Mouse (Mus musculus) forebrain, embryonic 11.5 days (tissue): Measurements from ENCODE around the gene Ntng1. TPM values are rescaled to one million over a fixed set of nuclear protein-coding genes. Genes with fewer than 3 reads are reported as not detected.

Source experiments
- ATAC-seq: fragments of 200-750 bp; cut with Nextera tagmentation; replicated peaks from 2 replicates; pipeline ENCODE4 v1.8.0; 2017; ENCODE audit warnings: moderate TSS enrichment; ENCODE audit not compliant: low FRiP score
- DNase-seq: peaks from one replicate; pipeline ENCODE4 v3.0.0-alpha.2; 2017; ENCODE audit warnings: low spot score
- H3K27ac ChIP-seq: fragments of 300-500 bp; sonication (generic); 2 replicates; pipeline ENCODE4 v1.5.1; 2014; ENCODE audit warnings: low read depth, low read length
- H3K27me3 ChIP-seq: fragments of 300-500 bp; sonication (generic); 2 replicates; pipeline ENCODE4 v1.6.1; 2014; ENCODE audit warnings: mild to moderate bottlenecking, low read length, mixed read lengths; ENCODE audit not compliant: control insufficient read depth, insufficient read depth
- H3K36me3 ChIP-seq: fragments of 300-500 bp; sonication (generic); 2 replicates; pipeline ENCODE4 v1.6.1; 2014; ENCODE audit warnings: mild to moderate bottlenecking, low read length, moderate library complexity, mixed read lengths; ENCODE audit not compliant: control insufficient read depth, insufficient read depth
- H3K4me1 ChIP-seq: fragments of 300-500 bp; sonication (generic); replicated peaks from 2 replicates; pipeline ENCODE4 v1.6.1; 2014; ENCODE audit warnings: low read length, mixed read lengths; ENCODE audit not compliant: control insufficient read depth, insufficient read depth
- H3K4me2 ChIP-seq: fragments of 300-500 bp; sonication (generic); 2 replicates; pipeline ENCODE4 v1.6.1; 2014; ENCODE audit warnings: low read depth, mild to moderate bottlenecking, low read length, moderate library complexity, mixed read lengths; ENCODE audit not compliant: severe bottlenecking
- H3K4me3 ChIP-seq: fragments of 300-500 bp; sonication (generic); 2 replicates; pipeline ENCODE4 v1.5.1; 2014; ENCODE audit warnings: low read depth, low read length
- H3K9ac ChIP-seq: fragments of 300-500 bp; sonication (generic); 2 replicates; pipeline ENCODE4 v1.6.1; 2014; ENCODE audit warnings: low read length
- H3K9me3 ChIP-seq: fragments of 300-500 bp; sonication (generic); 2 replicates; pipeline ENCODE4 v1.6.1; 2016; ENCODE audit warnings: low read length, mixed read lengths; ENCODE audit not compliant: control insufficient read depth
- WGBS: fragments of 180-500 bp; shearing (Covaris S2); extraction: QIAGEN DNeasy Blood & Tissue Kit; methylation state at CpG from one replicate; pipeline ENCODE4 v1.1.7; 2014; 5-methylcytosine and 5-hydroxymethylcytosine counted together
- polyA plus RNA-seq: library from polyadenylated mRNA; unstranded; fragments of >200 nt; fragmentation: Nextera tagmentation; extraction: Ambion mirVana; gene quantifications from 2 replicates; pipeline ENCODE4 v1.2.1, GENCODE M21; 2014

The Ntng1 gene
- polyA plus RNA-seq, 1 experiment from 2014 or later, result 2.0 TPM

- Histone ChIP-seq H3K4me1 (no peaks in the 10 kb centered on the region), H3K36me3 (no peaks in the 10 kb centered on the region), H3K9ac (no peak overlapping the region), H3K9me3 (no peaks in the 10 kb centered on the region), H3K27ac (no peak overlapping the region), H3K4me2 (no peak overlapping the region), H3K27me3 (no peaks in the 10 kb centered on the region), H3K4me3 (no peak overlapping the region)
- 73% methylated on average over 4 of the region's 4 CpGs for WGBS
- DNase-seq (no peak), ATAC-seq (no peak)
These were observed 168.7 kb downstream of the Ntng1 start for GRCm38 (mm10) chr3:109975106-109975505.

GRCm38 (mm10) chr3:109971465-109971864, 172.3 kb downstream of the Ntng1 start:
- Histone ChIP-seq H3K27me3 (no peaks in the 10 kb centered on the region), H3K4me3 (no peak overlapping the region), H3K9ac (no peak overlapping the region), H3K36me3 (no peaks in the 10 kb centered on the region), H3K4me2 (no peak overlapping the region), H3K9me3 (no peaks in the 10 kb centered on the region), H3K27ac (no peak overlapping the region), H3K4me1 (no peaks in the 10 kb centered on the region)
- WGBS, result 81% methylated on average over 1 of the region's 1 CpGs
- no peak for ATAC-seq
- no peak for DNase-seq

- Histone ChIP-seq H3K27me3 (no peaks in the 10 kb centered on the region), H3K36me3 (no peaks in the 10 kb centered on the region), H3K9ac (no peak overlapping the region), H3K4me1 (no peaks in the 10 kb centered on the region), H3K4me3 (no peak overlapping the region), H3K27ac (no peak overlapping the region), H3K9me3 (no peaks in the 10 kb centered on the region), H3K4me2 (no peak overlapping the region)
- DNase-seq (no peak), ATAC-seq (no peak)
These were observed 173.6 kb downstream of the Ntng1 start for GRCm38 (mm10) chr3:109970181-109970580.

- DNase-seq (no peak), ATAC-seq (no peak)
- 43% methylated on average over 2 of the region's 2 CpGs for WGBS
- no peak overlapping the region for H3K9ac ChIP-seq
- no peak overlapping the region for H3K4me3 ChIP-seq
- H3K27me3 ChIP-seq, result no peaks in the 10 kb centered on the region
- no peak overlapping the region for H3K27ac ChIP-seq
- no peak overlapping the region for H3K4me2 ChIP-seq
- H3K36me3 ChIP-seq, result no peaks in the 10 kb centered on the region
- H3K9me3 ChIP-seq, result no peaks in the 10 kb centered on the region
- no peaks in the 10 kb centered on the region for H3K4me1 ChIP-seq
These were observed 181.2 kb downstream of the Ntng1 start for GRCm38 (mm10) chr3:109962631-109963030.

GRCm38 (mm10) chr3:109942960-109943359, 200.9 kb downstream of the Ntng1 start:
- H3K9ac ChIP-seq, result no peak overlapping the region
- no peak overlapping the region for H3K4me3 ChIP-seq
- no peak overlapping the region for H3K27ac ChIP-seq
- ATAC-seq, result no peak
- WGBS, result 87% methylated on average over 1 of the region's 1 CpGs
- H3K27me3 ChIP-seq, result no peaks in the 10 kb centered on the region
- no peaks in the 10 kb centered on the region for H3K9me3 ChIP-seq
- no peaks in the 10 kb centered on the region for H3K4me1 ChIP-seq
- no peaks in the 10 kb centered on the region for H3K36me3 ChIP-seq
- H3K4me2 ChIP-seq, result no peak overlapping the region
- no peak for DNase-seq

- Histone ChIP-seq H3K9me3 (no peaks in the 10 kb centered on the region), H3K27ac (no peak overlapping the region), H3K27me3 (no peaks in the 10 kb centered on the region), H3K4me3 (no peak overlapping the region), H3K4me1 (no peaks in the 10 kb centered on the region), H3K36me3 (no peaks in the 10 kb centered on the region), H3K9ac (no peak overlapping the region), H3K4me2 (no peak overlapping the region)
- DNase-seq (no peak), ATAC-seq (no peak)
- 82% methylated on average over 2 of the region's 2 CpGs for WGBS
These were observed 206.2 kb downstream of the Ntng1 start for GRCm38 (mm10) chr3:109937634-109938033.

- Histone ChIP-seq H3K9me3 (no peaks in the 10 kb centered on the region), H3K4me2 (no peak overlapping the region), H3K27me3 (no peaks in the 10 kb centered on the region), H3K4me3 (no peak overlapping the region), H3K36me3 (no peaks in the 10 kb centered on the region), H3K4me1 (no peaks in the 10 kb centered on the region), H3K27ac (no peak overlapping the region), H3K9ac (no peak overlapping the region)
- whole genome bisulfite sequencing, result 89% methylated on average over 3 of the region's 3 CpGs
- DNase-seq, result no peak
- ATAC-seq, result no peak
These were observed 207.5 kb downstream of the Ntng1 start for GRCm38 (mm10) chr3:109936275-109936674.

- Histone ChIP-seq H3K27ac (no peak overlapping the region), H3K4me2 (no peak overlapping the region), H3K36me3 (no peaks in the 10 kb centered on the region), H3K4me1 (no peaks in the 10 kb centered on the region), H3K9me3 (no peaks in the 10 kb centered on the region), H3K9ac (no peak overlapping the region), H3K4me3 (no peak overlapping the region), H3K27me3 (no peaks in the 10 kb centered on the region)
- WGBS, result 82% methylated on average over 8 of the region's 8 CpGs
- no peak for DNase-seq
- ATAC-seq, result no peak
These were observed 211.6 kb downstream of the Ntng1 start for GRCm38 (mm10) chr3:109932261-109932660.

- Histone ChIP-seq H3K4me3 (no peak overlapping the region), H3K4me2 (no peak overlapping the region), H3K4me1 (no peaks in the 10 kb centered on the region), H3K27ac (no peak overlapping the region), H3K36me3 (no peaks in the 10 kb centered on the region), H3K27me3 (no peaks in the 10 kb centered on the region), H3K9me3 (no peaks in the 10 kb centered on the region), H3K9ac (no peak overlapping the region)
- ATAC-seq (no peak), DNase-seq (no peak)
- WGBS, result 78% methylated on average over 5 of the region's 5 CpGs
These were observed 212.8 kb downstream of the Ntng1 start for GRCm38 (mm10) chr3:109931021-109931420.
